Mouse (Mus musculus): ENCODE measurements around the gene Ttc24. TPM values are rescaled to one million over a fixed set of nuclear protein-coding genes. Genes with fewer than 3 reads are reported as not detected.

The Ttc24 gene
- polyA plus RNA-seq, 1 experiment from 2014 or later: not detected

DNA sequence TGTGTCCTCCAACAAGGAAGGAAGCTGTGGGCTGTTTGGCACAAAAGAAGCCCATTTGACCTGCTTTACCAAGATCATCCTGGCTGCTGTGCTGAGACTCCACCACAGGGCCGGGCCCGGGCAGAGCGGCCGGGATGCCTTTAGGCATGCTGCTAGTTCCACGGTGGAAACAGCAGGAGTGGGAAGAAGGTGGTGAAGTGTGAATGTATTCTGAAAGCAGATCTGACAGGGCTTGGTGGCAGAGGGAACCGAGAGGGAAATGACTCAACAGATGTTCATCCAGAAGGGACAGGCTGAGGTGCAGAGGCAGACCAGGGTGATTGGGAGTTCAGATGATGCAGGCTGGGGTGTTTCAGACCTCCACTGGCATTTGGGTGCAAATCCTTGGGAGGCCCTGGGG lies 19.6 kb upstream of the Ttc24 start:
- Histone ChIP-seq H3K4me3 (no peak overlapping the region), H3K9me3 (no peaks in the 10 kb centered on the region), H3K36me3 (peaks cover 93% of the 10 kb centered on the region), H3K27me3 (ENCODE audit: insufficient read depth, poor library complexity, severe bottlenecking) (no peaks in the 10 kb centered on the region), H3K27ac (no peak overlapping the region), H3K4me1 (replicated peaks) (no peaks in the 10 kb centered on the region)
- WGBS: 91% methylated on average over 6 of the region's 6 CpGs
- no peak for DNase-seq (ENCODE audit: low spot score)

- Histone ChIP-seq H3K9me3 (no peaks in the 10 kb centered on the region), H3K4me3 (no peak overlapping the region), H3K27ac (no peak overlapping the region), H3K4me1 (replicated peaks) (no peaks in the 10 kb centered on the region), H3K27me3 (ENCODE audit: insufficient read depth, poor library complexity, severe bottlenecking) (no peaks in the 10 kb centered on the region), H3K36me3 (peaks cover 98% of the 10 kb centered on the region)
- no peak for DNase-seq (ENCODE audit: low spot score)
- WGBS: 89% methylated on average over 5 of the region's 5 CpGs
Measured at GRCm38 (mm10) chr3:88094126-88094525, 16.0 kb upstream of the Ttc24 start.

- H3K4me1 ChIP-seq (replicated peaks): no peaks in the 10 kb centered on the region
- no peaks in the 10 kb centered on the region for H3K9me3 ChIP-seq
- H3K27me3 ChIP-seq (ENCODE audit: insufficient read depth, poor library complexity, severe bottlenecking): no peaks in the 10 kb centered on the region
- no peak overlapping the region for H3K27ac ChIP-seq
- DNase-seq (ENCODE audit: low spot score): no peak
- WGBS: 93% methylated on average over 6 of the region's 6 CpGs
- peaks cover 91% of the 10 kb centered on the region for H3K36me3 ChIP-seq
- no peak overlapping the region for H3K4me3 ChIP-seq
Measured at GRCm38 (mm10) chr3:88090616-88091015, 12.5 kb upstream of the Ttc24 start.

- H3K27ac ChIP-seq: no peak overlapping the region
- H3K4me1 ChIP-seq (replicated peaks): no peaks in the 10 kb centered on the region
- DNase-seq (ENCODE audit: low spot score): no peak
- WGBS: 90% methylated on average over 7 of the region's 7 CpGs
- H3K36me3 ChIP-seq: peaks cover 92% of the 10 kb centered on the region
- no peak overlapping the region for H3K4me3 ChIP-seq
- H3K9me3 ChIP-seq: no peaks in the 10 kb centered on the region
- no peaks in the 10 kb centered on the region for H3K27me3 ChIP-seq (ENCODE audit: insufficient read depth, poor library complexity, severe bottlenecking)
Measured at GRCm38 (mm10) chr3:88090106-88090505, 12.0 kb upstream of the Ttc24 start.

- Histone ChIP-seq H3K9me3 (no peaks in the 10 kb centered on the region), H3K4me3 (no peak overlapping the region), H3K36me3 (peaks cover 83% of the 10 kb centered on the region), H3K27me3 (ENCODE audit: insufficient read depth, poor library complexity, severe bottlenecking) (no peaks in the 10 kb centered on the region), H3K4me1 (replicated peaks) (peaks cover 6% of the 10 kb centered on the region), H3K27ac (no peak overlapping the region)
- 74% methylated on average over 1 of the region's 1 CpGs for WGBS
- peak; percentile 25 for DNase-seq (ENCODE audit: low spot score)
Measured at GRCm38 (mm10) chr3:88087688-88088087, 9.6 kb upstream of the Ttc24 start.

DNA sequence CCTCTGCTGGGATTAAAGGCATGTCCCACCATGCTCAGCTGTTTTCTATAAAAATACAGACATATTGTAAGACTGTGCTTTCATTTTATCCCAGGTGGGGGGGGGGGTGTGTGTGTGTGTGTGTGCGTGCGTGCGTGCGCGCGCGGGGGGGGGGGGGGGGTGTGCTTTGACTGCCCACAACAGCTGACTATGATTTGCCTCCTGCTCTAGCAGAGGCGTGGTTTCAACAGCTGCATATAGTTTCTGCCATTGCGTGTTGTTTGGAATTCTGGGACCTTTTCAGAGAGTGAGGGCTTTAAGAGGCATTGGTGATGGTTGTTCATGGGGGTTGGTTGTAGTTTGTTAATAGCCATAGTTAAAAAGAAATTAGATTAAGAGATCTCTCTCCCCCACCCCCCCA lies 7.4 kb upstream of the Ttc24 start:
- Histone ChIP-seq H3K27ac (no peak overlapping the region), H3K36me3 (peaks cover 61% of the 10 kb centered on the region), H3K27me3 (ENCODE audit: insufficient read depth, poor library complexity, severe bottlenecking) (no peaks in the 10 kb centered on the region), H3K4me3 (no peak overlapping the region), H3K4me1 (replicated peaks) (peaks cover 21% of the 10 kb centered on the region), H3K9me3 (no peaks in the 10 kb centered on the region)
- DNase-seq (ENCODE audit: low spot score): no peak
- 97% methylated on average over 8 of the region's 9 CpGs for WGBS

DNA sequence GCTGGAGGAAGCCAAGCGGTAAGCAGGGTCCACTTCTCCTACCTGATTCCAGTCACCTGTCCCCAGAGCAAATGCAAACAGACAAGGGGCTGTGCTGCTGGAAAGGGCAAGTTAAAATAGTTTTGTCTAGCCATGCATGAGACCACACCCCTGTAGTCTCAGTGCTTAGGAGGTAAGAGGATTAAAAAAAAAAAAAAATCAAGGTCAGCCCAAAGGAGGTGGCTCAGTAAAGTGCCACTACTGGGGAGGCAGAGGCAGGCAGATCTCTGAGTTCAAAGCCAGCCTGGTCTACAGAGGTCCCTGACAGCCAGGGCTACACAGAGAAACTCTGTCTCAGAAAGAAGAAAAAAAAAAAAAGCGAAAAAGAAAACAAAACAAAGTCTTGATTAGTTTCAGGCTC lies 5.9 kb upstream of the Ttc24 start:
- no peak for DNase-seq (ENCODE audit: low spot score)
- H3K9me3 ChIP-seq: no peaks in the 10 kb centered on the region
- no peak overlapping the region for H3K27ac ChIP-seq
- peaks cover 46% of the 10 kb centered on the region for H3K36me3 ChIP-seq
- 92% methylated on average over 2 of the region's 2 CpGs for WGBS
- H3K27me3 ChIP-seq (ENCODE audit: insufficient read depth, poor library complexity, severe bottlenecking): no peaks in the 10 kb centered on the region
- peaks cover 21% of the 10 kb centered on the region for H3K4me1 ChIP-seq (replicated peaks)
- no peak overlapping the region for H3K4me3 ChIP-seq

DNA sequence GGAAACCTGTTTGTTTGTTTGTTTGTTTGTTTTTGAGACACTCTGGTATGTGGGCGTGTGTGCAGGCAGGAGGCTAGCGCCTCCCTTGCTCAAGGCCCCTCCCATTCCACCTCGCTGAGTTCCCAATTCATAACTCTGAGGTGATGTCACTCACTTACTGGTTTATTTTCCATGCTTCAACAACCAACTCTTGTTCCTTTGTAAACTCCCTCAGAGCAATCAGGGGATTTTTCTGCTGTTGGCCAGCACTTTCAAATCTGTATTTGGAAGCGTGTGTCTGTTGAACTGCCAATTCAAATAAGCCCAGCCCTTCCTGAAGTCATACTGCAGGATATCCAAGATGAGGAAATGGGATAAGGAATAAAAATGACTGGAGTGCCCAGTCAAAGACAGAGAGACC lies 4.6 kb upstream of the Ttc24 start:
- Histone ChIP-seq H3K4me1 (replicated peaks) (peaks cover 21% of the 10 kb centered on the region), H3K4me3 (peak overlapping the region; percentile 69), H3K27me3 (ENCODE audit: insufficient read depth, poor library complexity, severe bottlenecking) (peaks cover 3% of the 10 kb centered on the region; the same call in 1 of the 2 replicates), H3K27ac (no peak overlapping the region), H3K9me3 (no peaks in the 10 kb centered on the region), H3K36me3 (peaks cover 36% of the 10 kb centered on the region)
- 30% methylated on average over 4 of the region's 4 CpGs for WGBS
- DNase-seq (ENCODE audit: low spot score): no peak

- Histone ChIP-seq H3K36me3 (peaks cover 35% of the 10 kb centered on the region), H3K9me3 (no peaks in the 10 kb centered on the region), H3K4me1 (replicated peaks) (peaks cover 23% of the 10 kb centered on the region), H3K27me3 (ENCODE audit: insufficient read depth, poor library complexity, severe bottlenecking) (peaks cover 3% of the 10 kb centered on the region; the same call in 1 of the 2 replicates), H3K27ac (peak overlapping the region; percentile 82), H3K4me3 (peak overlapping the region; percentile 69)
- peak; percentile 11 for DNase-seq (ENCODE audit: low spot score)
- WGBS: 5% methylated on average over 13 of the region's 13 CpGs
Measured at GRCm38 (mm10) chr3:88082224-88082618, 4.1 kb upstream of the Ttc24 start.

- DNase-seq (ENCODE audit: low spot score): peak; percentile 86
- Histone ChIP-seq H3K27me3 (ENCODE audit: insufficient read depth, poor library complexity, severe bottlenecking) (peaks cover 3% of the 10 kb centered on the region; the same call in 1 of the 2 replicates), H3K27ac (peak within 1 kb of the TSS; percentile 82)
Measured at GRCm38 (mm10) chr3:88081345-88082223, 3.5 kb upstream of the Ttc24 start, which contains the start of gene Iqgap3. Iqgap3 (plus strand) TSS chr3:88081971.

DNA sequence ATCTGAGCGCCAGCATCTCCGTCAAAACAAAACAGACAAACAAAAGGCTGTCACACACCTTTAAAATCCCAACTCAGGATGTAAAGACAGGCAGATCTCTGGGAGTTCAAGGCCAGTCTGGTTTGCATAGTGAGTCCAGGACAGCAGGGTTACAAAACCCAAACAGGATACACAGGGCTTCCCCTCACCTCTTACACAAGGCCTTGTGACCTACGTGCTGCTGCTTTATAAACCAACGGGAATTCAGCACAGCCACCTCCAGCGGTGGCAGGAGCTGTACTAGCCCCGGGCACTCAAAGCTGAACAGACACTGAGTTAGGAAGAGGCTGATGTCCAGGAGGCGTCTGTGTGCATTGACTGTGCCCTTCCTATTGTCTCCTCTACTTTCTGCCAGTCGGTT lies 663 bp downstream of the Ttc24 start:
- Histone ChIP-seq H3K27ac (no peak overlapping the region), H3K36me3 (no peaks in the 10 kb centered on the region), H3K9me3 (no peaks in the 10 kb centered on the region), H3K4me3 (no peak overlapping the region), H3K4me1 (replicated peaks) (peaks cover 14% of the 10 kb centered on the region), H3K27me3 (ENCODE audit: insufficient read depth, poor library complexity, severe bottlenecking) (peaks cover 9% of the 10 kb centered on the region)
- DNase-seq (ENCODE audit: low spot score): no peak
- 39% methylated on average over 8 of the region's 8 CpGs for WGBS

More at GRCm38 (mm10) chr3:88081345-88082223, 3.5 kb upstream of the Ttc24 start, which contains the start of gene Iqgap3:
- Histone ChIP-seq H3K4me3 (peak within 1 kb of the TSS; percentile 69), H3K36me3 (peaks cover 30% of the 10 kb centered on the region), H3K4me1 (replicated peaks) (peaks cover 23% of the 10 kb centered on the region), H3K9me3 (no peaks in the 10 kb centered on the region)
- 20% methylated on average over 33 of the region's 33 CpGs for WGBS

GRCm38 (mm10) chr3:88074766-88075165 lies 3.3 kb downstream of the Ttc24 start:
- Histone ChIP-seq H3K4me3 (no peak overlapping the region), H3K27me3 (ENCODE audit: insufficient read depth, poor library complexity, severe bottlenecking) (peaks cover 27% of the 10 kb centered on the region), H3K4me1 (replicated peaks) (peaks cover 6% of the 10 kb centered on the region; the same call in 1 of the 2 replicates), H3K36me3 (no peaks in the 10 kb centered on the region), H3K27ac (no peak overlapping the region), H3K9me3 (no peaks in the 10 kb centered on the region)
- no peak for DNase-seq (ENCODE audit: low spot score)
- WGBS: 81% methylated on average over 8 of the region's 8 CpGs

DNA sequence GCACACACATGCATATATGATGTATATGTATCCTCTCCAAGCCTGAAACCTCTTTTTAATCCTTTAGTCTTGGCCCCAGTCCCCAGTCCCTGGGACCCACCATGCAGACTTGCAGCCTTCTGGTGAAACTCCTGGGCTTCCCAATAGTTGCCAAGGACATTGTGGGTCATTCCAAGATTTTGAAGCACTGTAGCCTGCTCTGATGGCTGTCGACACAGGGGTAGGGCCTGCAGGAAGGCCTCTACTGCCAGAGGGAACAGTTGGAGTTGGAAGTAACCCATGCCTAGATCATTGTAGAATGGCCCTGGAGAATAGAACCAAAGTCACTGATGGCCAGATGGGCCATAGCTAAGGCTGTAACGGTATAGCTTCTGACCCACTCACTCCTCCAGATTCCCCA lies 3.8 kb downstream of the Ttc24 start:
- Histone ChIP-seq H3K4me3 (no peak overlapping the region), H3K27me3 (ENCODE audit: insufficient read depth, poor library complexity, severe bottlenecking) (peaks cover 29% of the 10 kb centered on the region)
- 70% methylated on average over 2 of the region's 2 CpGs for WGBS

More for the DNA sequence above, 3.8 kb downstream of the Ttc24 start:
- DNase-seq (ENCODE audit: low spot score): no peak
- H3K9me3 ChIP-seq: no peaks in the 10 kb centered on the region
- H3K4me1 ChIP-seq (replicated peaks): peaks cover 6% of the 10 kb centered on the region; the same call in 1 of the 2 replicates
- no peaks in the 10 kb centered on the region for H3K36me3 ChIP-seq
- H3K27ac ChIP-seq: no peak overlapping the region
